Mouse (Mus musculus) lung, postnatal 36 days (tissue): ENCODE data around the gene Gpx5.
A peak's percentile ranks its signal among the peaks of the same experiment; 100 is the strongest.

Source experiments
- DNase-seq: peaks from one replicate; pipeline ENCODE4 v3.0.0; 2022; ENCODE audit warnings: mixed read lengths

Gene Gpx5

GRCm38 (mm10) chr13:21292631-21293030 is at the start of gene Gpx5:
Gene Gpx5, minus strand, starts transcription at chr13:21292731.
- DNase-seq: no peak

- no peak for DNase-seq
Measured at GRCm38 (mm10) chr13:21327424-21327823, 34.9 kb upstream of the Gpx5 start.

- DNase-seq: peak; percentile 90
Measured at GRCm38 (mm10) chr13:21326657-21327211, 34.2 kb upstream of the Gpx5 start.

GRCm38 (mm10) chr13:21326191-21326590 is 33.7 kb upstream of the Gpx5 start:
- DNase-seq: peak; percentile 31

- DNase-seq: no peak
Measured at GRCm38 (mm10) chr13:21323405-21323804, 30.9 kb upstream of the Gpx5 start.

GRCm38 (mm10) chr13:21322509-21323375 is 30.2 kb upstream of the Gpx5 start:
- DNase-seq: no peak

GRCm38 (mm10) chr13:21321890-21322494 is 29.5 kb upstream of the Gpx5 start:
- no peak for DNase-seq

- DNase-seq: no peak
Measured at GRCm38 (mm10) chr13:21320262-21320661, 27.7 kb upstream of the Gpx5 start.

- no peak for DNase-seq
Measured at GRCm38 (mm10) chr13:21313903-21314302, 21.4 kb upstream of the Gpx5 start.

GRCm38 (mm10) chr13:21312854-21313253 is 20.3 kb upstream of the Gpx5 start:
- no peak for DNase-seq

GRCm38 (mm10) chr13:21311926-21312325 is 19.4 kb upstream of the Gpx5 start, which contains the start of gene Gpx6:
Gene Gpx6, plus strand, starts transcription at chr13:21312125.
- DNase-seq: no peak

GRCm38 (mm10) chr13:21309788-21310187 is 17.3 kb upstream of the Gpx5 start:
- DNase-seq: no peak

GRCm38 (mm10) chr13:21304483-21305066 is 12.0 kb upstream of the Gpx5 start:
- DNase-seq: no peak

- DNase-seq: no peak
Measured at GRCm38 (mm10) chr13:21298557-21298956, 6.0 kb upstream of the Gpx5 start.

GRCm38 (mm10) chr13:21279559-21279958 is 13.0 kb downstream of the Gpx5 start:
- DNase-seq: peak; percentile 89

- DNase-seq: no peak
Measured at GRCm38 (mm10) chr13:21279076-21279475, 13.5 kb downstream of the Gpx5 start.

GRCm38 (mm10) chr13:21276551-21276950 is 16.0 kb downstream of the Gpx5 start:
- DNase-seq: no peak

- DNase-seq: peak; percentile 78
Measured at GRCm38 (mm10) chr13:21275815-21276550, 16.5 kb downstream of the Gpx5 start.

- no peak for DNase-seq
Measured at GRCm38 (mm10) chr13:21275021-21275814, 17.3 kb downstream of the Gpx5 start.

- no peak for DNase-seq
Measured at GRCm38 (mm10) chr13:21268262-21268661, 24.3 kb downstream of the Gpx5 start.

GRCm38 (mm10) chr13:21267541-21267940 is 25.0 kb downstream of the Gpx5 start:
- DNase-seq: no peak

GRCm38 (mm10) chr13:21265736-21266135 is 26.8 kb downstream of the Gpx5 start:
- no peak for DNase-seq
